Mouse (Mus musculus) ES-Bruce4 (cell line): ENCODE measurements at regions not wholly inside any gene's neighbourhood (a gene's known extent, or its start where the extent isn't known, plus 50 kb on each side); places are given as distances from the start of the nearest gene placed in this dataset.

Experiments
- CTCF ChIP-seq: IDR thresholded peaks from one replicate; pipeline ENCODE4 v1.8.1; 2011; ENCODE audit warnings: low read depth, low read length
- POLR2A ChIP-seq: IDR thresholded peaks from one replicate; pipeline ENCODE4 v1.8.1; 2011; ENCODE audit warnings: low read length; ENCODE audit not compliant: insufficient read depth

GRCm38 (mm10) chr11:24390578-24390977, 312.7 kb downstream of the Bcl11a start:
- TF ChIP-seq CTCF (no peak), POLR2A (no peak)
